Mouse (Mus musculus) olfactory bulb, adult 2 months (tissue): Measurements from ENCODE around the gene Shisal1.

Experiments used
- CTCF ChIP-seq: fragments of 200-500 bp; IDR thresholded peaks from 2 replicates; pipeline ENCODE4 v1.5.1; 2012; ENCODE audit warnings: low read depth, mild to moderate bottlenecking, low read length, moderate library complexity; ENCODE audit not compliant: insufficient read depth
- POLR2A ChIP-seq: fragments of 200-500 bp; IDR thresholded peaks from 2 replicates; pipeline ENCODE4 v1.6.1; 2012; ENCODE audit warnings: mild to moderate bottlenecking, low read depth, low read length, moderate library complexity; ENCODE audit not compliant: insufficient read depth

DNA sequence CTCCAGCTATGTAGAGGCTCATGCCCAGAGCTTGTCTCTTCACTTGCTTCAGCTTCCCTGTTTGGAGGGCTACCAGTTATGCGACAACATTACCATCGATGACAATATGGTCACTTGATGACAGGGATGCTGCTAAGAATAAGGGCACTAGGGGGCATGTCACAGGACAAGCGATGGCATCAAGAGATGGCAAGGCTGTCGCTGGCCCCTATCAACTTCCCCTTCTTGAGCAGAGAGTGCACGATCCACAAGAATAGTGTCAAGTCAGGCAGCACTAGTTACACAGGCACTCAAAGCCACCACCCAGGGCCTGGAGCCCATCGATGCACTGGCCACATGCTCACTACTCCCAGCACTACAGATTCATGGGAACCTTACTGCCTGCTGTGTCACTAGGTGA lies 8.4 kb upstream of the Shisal1 start:
- TF ChIP-seq POLR2A (no peak), CTCF (no peak)
